Mouse (Mus musculus): ENCODE results near the gene Ifnk. TPM values are rescaled to one million over a fixed set of nuclear protein-coding genes. Genes with fewer than 3 reads are reported as not detected.

Gene Ifnk
- total RNA-seq, 1 experiment from 2014 or later: not detected

DNA sequence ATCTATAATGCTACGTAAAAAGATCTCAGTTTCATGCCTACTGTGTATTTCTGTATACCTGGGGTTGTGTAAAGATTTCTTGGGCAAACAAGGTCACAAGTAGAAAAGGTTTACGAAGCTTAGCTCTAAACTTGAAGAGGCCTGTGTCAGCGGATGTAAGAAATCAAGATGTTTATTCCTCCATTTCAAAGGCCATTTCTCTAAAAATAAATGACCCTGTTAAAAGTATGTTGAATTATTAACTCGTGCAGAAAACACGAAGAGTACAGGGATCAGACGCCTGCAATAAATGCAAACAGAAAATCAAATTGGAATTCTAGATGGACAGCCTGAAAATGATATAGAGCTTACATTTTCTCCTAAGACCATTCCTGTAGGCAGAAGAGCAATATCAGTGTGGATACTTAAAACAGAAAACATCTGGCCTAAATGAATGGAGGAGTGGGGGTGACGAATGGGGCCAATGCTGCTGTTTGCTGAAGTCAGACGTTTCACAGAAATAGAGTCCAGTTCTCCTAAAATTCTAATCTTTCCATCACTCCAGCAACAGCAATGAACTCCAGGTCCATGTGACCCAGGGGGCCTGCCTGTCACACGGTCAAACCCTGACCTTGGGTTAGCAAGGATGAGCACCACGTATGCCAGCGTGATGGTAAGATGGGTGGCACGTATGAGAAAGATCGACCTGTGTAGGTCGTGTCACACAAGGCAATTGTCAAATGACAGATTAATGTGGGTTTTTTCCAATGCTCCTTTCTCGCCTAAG, 16.8 kb upstream of the Ifnk start:
- ATAC-seq (ENCODE audit: extremely low read depth, insufficient number of reproducible peaks, low FRiP score, poor library complexity, severe bottlenecking): no peak

DNA sequence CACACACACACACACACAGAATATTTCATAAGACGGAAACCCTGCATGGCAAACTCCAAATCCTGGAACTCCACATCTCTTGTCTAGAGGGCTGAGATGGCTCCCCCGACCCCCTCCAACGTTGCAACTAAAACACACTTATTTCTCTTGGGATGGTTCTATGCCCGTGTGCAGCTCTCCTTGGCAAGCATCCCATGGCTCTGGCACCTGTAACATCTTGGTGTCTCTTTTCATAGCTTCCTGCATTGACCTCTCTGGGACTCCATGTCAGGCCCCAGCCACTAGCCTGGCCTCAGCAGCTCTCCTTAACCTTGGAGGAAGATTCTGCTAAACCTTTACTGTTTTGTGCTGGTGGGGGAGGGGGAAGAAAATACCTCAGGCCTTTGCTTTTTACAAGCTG, 16.1 kb upstream of the Ifnk start:
- no peak for ATAC-seq (ENCODE audit: extremely low read depth, insufficient number of reproducible peaks, low FRiP score, poor library complexity, severe bottlenecking)

DNA sequence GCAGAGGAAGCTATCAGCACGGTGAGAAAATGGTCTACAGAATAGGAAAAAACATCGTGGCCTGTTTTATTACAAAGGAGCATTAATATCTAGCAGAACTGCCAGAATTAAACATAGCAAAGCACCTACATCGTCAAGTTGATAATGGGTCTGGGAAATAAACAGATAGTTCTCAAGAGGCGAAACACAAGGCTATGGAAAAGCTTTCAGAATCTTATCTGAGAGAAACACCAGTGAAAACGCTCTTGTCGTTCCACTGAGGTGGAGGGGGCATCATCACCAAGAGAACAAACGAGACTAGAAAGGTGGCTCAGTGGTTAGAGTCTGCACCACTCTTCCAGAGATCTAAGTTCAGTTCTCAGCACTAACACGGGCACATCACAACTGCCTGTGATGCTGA, 14.9 kb upstream of the Ifnk start:
- no peak for ATAC-seq (ENCODE audit: extremely low read depth, insufficient number of reproducible peaks, low FRiP score, poor library complexity, severe bottlenecking)

DNA sequence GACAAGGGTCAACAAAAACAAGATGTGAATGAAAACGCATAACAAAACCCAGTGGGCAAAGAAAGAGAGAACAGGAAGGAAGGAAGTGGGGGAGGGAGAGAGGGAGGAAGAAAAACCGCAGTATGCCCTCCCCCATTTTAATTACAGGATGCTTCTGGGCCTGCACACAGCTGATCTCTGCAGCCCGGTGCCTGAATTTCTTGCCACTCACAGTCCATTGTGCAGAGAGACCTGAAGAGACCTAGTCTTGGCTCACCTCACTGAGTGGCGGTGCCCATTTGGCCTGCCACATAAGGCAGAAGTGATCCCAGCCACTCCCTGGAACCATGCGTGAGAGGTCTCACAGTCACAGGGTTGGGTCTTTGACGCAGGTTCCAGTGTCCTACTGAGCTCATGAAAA, 13.8 kb upstream of the Ifnk start:
- ATAC-seq (ENCODE audit: extremely low read depth, insufficient number of reproducible peaks, low FRiP score, poor library complexity, severe bottlenecking): peak; percentile 55; the same call in 1 of the 2 replicates

DNA sequence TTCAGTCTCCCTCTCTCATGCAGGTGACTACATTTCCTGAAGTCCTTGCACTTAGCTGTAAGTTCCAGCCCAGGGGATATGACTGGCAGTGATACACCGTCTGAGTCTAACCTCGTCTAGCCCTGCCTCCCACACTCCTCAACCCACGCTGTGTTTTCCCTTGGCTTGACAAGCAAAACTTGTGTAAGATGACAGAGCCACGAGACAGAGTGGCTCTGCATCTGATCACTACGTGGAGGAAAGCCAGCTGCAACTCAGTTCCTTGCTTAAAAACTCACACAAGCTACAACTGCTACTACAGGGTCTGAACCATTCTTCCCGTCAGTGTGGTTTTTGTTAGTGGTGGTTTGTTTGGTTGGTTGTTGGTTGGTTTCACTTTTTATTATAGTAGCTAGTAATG, 11.5 kb upstream of the Ifnk start:
- ATAC-seq (ENCODE audit: extremely low read depth, insufficient number of reproducible peaks, low FRiP score, poor library complexity, severe bottlenecking): peak; percentile 41; the same call in 1 of the 2 replicates

DNA sequence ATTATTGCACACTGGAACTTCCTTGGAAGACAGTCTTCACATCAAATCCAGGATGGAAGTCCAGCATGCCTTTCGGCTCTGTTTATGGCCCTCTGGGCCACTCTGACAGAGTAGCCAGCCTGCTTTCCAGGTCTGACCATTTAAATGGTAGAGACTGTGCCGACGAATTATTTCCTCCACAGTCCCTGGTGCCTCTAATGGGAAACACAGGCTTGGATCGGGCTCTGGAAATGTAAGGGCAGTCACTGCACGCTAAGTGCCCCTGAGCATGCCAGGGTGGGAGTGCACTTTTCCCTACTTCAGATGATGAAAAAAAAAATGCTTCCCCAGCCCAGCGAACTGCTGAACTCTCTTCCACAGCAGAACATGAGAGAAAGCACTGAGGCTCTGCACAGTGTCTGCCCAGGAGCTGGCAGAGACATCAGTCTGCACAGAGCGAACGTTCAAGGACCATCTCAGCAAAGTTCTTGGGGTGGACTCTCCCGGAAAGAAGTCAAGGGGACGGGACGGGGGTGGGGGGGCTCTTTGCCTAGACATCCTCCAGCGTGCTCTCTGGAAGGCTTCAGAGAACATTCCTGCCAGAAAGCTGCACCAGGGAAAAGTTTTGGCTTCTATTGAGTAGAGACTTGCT, 8.3 kb upstream of the Ifnk start:
- no peak for ATAC-seq (ENCODE audit: extremely low read depth, insufficient number of reproducible peaks, low FRiP score, poor library complexity, severe bottlenecking)

DNA sequence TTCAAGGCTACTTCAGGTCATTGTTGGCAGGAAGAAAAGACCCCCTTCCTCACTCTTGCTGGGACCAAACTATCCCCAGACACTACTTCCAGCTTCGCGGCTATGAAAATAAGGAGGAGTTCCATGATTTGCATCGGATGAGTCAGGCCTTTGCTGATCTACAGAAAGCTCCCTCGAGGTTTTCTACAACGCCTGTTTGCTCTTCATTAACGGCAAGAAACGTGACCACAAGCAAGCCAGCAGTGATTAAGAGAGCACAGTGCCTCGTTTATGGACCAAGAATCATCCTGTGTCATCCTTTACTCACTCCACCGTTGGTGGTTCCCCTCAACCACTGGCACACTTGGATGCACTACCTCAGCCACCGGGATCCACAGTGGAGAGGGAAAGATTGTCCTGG, 6.1 kb upstream of the Ifnk start:
- ATAC-seq (ENCODE audit: extremely low read depth, insufficient number of reproducible peaks, low FRiP score, poor library complexity, severe bottlenecking): no peak

DNA sequence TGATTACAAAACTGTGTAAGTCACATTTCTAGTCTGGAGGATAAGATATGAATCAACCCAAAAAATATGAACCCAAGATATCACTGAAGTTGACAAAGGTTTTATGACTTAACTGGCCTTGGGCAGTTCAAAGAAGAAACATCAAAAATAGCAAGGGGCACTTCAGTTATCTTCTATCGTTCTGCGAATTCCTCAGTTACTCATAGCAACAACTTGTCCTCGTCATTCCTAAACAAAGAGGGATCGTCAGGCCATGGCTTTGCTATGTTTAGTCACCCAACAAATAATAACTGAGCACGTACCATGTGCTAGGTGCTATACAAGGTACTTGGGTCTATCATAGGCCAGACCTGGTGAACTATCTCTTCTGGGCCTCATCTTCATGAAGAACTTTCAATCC, 5.3 kb upstream of the Ifnk start:
- no peak for ATAC-seq (ENCODE audit: extremely low read depth, insufficient number of reproducible peaks, low FRiP score, poor library complexity, severe bottlenecking)

DNA sequence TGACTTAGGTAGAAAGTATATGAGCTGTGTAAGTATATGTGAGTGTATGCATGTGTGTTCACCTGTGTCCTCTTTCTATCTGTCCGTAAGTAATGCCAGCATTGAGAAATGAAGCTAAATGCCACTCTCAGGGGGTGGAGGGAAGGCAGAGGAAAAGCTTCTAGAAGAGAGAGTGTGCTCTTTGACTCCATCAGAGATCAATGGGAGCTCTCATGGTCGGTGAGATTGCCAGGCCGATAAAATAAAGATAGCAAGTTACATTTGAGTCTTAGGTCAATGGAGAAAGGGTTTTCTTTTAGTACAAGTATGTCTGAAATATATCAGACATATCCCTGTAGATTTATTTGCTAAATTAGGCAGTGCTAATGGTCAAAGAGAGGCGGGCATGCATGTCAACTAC, 3.5 kb upstream of the Ifnk start:
- ATAC-seq (ENCODE audit: extremely low read depth, insufficient number of reproducible peaks, low FRiP score, poor library complexity, severe bottlenecking): no peak

DNA sequence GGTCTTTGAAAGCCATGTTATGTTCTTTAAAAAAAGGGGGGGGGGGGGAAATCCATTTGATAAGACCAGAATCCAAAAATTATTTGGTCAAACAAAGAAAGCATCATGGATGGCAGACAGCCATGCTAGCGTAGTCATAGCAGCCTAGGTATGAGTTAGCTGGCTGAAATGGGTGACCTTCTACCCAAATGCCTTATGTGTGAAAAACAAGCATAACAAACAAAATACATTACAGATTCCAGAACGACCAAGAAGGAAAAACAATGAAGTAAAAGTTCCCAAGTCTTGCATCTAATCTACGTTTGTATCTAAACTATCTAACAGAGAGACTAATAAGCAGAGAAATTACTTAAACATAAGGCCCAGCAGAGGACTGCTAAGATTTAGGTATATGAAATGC, 1.1 kb upstream of the Ifnk start:
- ATAC-seq (ENCODE audit: extremely low read depth, insufficient number of reproducible peaks, low FRiP score, poor library complexity, severe bottlenecking): no peak

DNA sequence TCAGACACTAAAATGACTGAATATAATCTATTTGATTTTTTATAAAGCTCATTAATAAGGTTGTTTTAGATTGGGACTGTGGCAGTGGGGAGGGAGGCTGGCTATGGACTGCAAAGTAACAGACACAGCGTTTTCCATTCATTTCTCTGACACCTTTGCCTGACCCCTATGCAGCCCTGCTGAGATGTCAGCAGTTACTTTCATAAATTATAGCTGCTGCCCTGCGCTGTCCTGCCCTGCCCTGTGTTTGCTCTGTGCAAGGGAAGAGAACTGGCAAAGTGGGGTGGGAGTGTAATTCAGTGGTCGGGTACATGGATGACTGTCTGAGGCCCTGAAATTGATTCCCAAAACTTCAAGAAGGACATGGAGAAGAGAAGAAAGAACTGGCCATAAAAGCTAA, 2.2 kb downstream of the Ifnk start:
- no peak for ATAC-seq (ENCODE audit: extremely low read depth, insufficient number of reproducible peaks, low FRiP score, poor library complexity, severe bottlenecking)

DNA sequence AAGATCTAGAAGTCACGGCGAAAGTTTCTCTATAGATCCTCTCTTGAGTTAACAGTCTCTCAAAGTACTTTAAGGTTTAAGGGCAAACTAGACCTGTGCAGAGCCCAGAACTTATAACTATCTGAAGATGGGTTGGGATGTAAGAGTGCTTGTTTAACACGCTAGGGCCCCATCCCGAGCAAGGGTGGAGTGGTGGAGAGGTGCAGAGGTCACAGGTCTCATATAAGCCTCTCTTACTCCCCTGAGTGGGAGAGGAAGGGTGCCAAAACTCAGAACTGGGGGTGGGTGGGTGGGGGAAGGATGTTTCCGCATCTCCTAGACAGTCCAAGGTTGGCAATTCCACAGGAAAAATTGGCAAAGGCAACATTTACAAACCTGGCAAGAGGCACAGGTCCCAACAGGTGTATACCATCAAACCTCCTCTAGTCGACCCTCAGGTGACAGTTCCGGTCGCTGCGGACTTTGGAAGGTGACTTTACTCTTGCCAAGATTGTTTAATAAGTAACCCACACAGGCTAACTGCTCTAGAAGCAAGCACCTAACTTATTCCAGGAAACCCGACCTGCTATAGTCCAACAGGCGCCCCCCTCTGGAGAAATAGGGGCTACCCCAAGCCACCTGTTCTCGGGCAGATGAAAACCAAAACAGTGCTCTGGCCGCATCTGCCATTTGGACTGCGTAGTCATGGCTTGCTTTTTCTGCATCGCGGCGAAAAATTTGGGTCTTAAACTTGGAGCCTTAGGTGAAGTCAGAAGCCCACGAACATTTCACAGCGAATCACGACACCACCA, 3.5 kb downstream of the Ifnk start:
- peak; percentile 37 for ATAC-seq (ENCODE audit: extremely low read depth, insufficient number of reproducible peaks, low FRiP score, poor library complexity, severe bottlenecking)

DNA sequence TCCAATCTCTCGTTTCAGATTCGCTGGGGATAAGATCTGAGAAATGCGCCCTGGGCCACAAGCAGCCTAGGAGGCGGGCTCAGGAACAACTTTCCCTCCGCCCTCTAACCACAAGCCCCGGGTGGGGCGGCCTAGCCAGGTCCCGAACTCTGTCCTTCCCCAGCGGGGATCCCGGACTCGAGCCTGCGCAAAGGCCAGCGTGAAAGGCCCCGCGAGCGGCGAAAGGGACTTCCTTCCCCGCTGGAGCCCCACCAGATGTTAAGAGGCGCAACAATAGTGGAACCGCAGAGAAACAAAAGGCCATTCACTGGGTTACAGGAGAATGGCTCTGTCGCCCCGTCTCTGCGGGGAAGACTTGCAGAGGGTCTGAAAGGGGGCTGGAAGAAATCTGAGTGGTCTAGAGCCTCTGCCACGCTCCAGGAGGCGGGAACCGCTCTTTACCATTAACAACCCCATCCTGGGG, 4.3 kb downstream of the Ifnk start:
- ATAC-seq (ENCODE audit: extremely low read depth, insufficient number of reproducible peaks, low FRiP score, poor library complexity, severe bottlenecking): peak; percentile 27; the same call in 1 of the 2 replicates

DNA sequence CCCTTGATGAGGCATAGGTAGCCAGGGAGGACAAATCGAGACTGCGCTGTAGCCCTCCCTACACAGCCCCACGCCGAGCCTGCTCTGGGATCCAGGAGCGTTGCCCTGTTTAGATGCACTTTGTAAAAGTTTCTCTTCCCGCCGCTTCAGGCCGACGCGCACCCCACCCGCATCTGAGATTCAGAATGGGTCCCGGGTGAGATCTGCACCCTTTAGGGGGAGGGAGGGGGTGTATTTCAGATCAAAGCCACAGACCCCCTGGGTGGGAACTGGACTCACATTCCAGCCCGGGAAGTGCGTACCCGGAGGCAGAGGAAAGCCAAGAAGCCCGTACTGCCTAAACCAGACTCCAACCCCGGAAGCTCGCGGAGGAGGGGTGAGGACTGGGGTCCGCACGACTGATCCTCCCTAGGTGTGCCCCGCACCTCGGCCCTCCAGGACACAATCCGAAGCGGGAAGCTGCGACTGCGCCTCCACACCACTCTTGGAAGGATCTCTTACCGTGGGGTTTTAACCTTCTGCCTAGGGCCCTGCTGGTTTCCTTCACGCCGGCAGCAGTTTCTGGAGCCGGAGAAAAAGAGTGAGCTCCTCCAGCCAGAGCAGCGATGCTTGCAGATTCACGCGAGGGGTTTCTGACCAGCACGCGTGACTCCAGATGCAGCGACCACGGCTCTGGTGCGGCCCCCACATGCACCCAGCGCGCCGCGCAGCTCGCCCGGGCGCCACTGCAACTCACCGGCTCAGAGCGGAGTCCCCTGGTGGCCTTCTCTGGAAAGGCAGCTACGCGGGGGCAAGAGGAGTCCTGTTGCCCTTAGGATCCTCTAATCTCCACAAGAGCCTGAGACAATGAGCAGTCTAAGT, 5.1 kb downstream of the Ifnk start, which contains the start of gene Mob3b:
TSS of gene Mob3b (minus strand) at position 734 of the 861 bp plus-strand sequence.
- ATAC-seq (ENCODE audit: extremely low read depth, insufficient number of reproducible peaks, low FRiP score, poor library complexity, severe bottlenecking): peak; percentile 82

DNA sequence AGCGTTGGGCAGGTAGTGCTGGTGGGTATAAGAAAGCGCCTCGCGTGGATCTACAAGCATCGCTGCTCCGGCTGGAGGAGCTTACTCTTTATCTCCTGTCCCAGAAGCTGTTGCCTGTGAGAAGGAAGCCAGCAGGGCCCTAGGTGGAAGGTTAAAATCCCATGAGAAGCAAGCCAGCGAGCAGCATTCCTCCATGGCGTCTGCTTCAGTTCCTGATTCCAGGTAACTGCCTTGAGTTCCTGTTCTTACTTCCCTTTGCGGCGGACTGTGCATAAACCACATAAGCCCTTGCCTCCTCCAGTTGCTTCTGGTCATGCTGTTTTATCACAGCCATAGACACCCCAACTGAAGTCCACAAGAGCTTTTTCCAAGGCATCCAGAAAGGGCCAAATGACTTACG, 6.0 kb downstream of the Ifnk start:
- 0 out of 2 replicates have a peak, but pooled peaks have one; percentile 10 for ATAC-seq (ENCODE audit: extremely low read depth, insufficient number of reproducible peaks, low FRiP score, poor library complexity, severe bottlenecking)

DNA sequence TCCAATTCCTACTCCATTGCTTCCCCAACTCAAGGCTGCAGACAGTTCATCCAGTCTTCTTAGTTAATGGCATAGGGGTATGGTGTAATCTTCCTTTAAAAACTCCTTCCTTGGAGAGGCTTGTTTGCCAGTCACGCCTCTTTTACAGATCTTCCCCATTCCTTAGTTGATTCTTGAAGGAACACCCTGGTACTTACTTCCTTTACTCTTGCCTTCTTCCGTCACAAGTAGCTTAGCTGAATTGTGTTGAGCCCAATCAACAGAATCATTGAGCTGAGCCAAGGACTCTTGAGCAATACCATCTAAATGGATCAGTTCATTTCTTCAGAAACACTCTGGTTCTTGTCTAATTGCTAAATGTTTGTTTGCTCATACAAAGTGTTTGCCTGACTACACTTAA, 13.4 kb downstream of the Ifnk start:
- ATAC-seq (ENCODE audit: extremely low read depth, insufficient number of reproducible peaks, low FRiP score, poor library complexity, severe bottlenecking): no peak

DNA sequence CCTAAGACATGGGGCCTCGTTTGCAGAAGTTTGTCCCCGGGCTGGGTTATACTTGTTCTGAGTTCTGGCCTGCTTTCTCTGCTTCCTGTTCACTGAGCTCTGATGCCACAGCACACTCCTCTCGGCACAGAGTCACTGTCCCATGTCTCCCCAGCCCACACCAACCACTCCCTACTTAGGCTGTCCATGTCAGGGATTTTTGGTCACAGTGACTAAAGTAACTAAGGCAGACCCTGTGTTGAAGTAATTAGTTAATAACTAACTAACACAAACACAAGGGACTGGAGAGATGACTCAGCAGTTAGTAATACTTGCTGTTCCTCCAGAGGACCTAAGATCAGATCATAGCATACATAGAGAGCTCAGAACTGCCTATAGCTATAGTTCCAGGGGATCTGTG, 14.1 kb downstream of the Ifnk start:
- ATAC-seq (ENCODE audit: extremely low read depth, insufficient number of reproducible peaks, low FRiP score, poor library complexity, severe bottlenecking): no peak

DNA sequence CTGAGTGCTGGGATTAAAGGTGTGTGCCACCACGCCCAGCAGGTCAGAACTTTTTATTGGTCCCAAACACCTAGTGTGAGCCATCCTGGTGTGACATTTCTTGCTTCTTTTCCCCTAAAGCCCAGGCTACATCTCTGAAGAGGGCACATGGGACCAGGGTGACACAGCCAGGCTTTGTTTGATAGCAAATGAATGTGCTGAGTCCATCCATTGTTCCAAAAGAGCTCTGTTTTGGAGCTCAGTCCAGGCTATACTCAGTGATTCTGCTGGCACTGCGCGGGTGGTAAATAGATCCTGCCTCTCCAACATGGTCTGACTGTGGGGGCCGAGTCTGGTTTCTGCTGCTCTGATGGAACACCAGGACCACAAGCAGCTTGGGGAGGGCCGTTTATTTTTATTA, 16.0 kb downstream of the Ifnk start:
- ATAC-seq (ENCODE audit: extremely low read depth, insufficient number of reproducible peaks, low FRiP score, poor library complexity, severe bottlenecking): no peak

DNA sequence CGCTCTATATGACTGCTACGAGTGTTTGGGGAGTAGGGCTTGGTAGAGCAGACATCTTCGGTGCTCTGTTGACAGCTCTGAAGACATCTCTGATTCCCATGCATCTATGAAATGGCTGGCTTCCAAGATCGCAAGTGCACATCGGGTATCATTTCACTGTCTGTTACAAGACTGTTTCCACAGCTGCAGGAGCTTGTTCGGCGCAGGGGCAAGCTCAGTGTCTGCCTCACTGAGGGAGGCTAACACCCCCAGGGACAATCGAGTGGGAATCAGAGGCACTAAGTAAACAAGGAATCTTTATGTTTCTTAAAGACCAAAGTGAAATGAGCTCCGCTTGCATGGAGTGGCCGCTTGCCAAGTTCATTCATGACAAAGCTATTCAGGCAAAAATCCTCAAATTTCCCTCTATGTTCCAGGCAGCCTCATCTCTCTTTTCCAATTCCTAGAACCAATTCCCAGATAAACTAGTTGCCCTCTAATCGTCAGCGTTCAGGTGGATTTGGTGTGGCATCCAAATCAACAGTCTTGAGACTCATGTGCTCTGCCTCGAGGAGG, 17.8 kb downstream of the Ifnk start:
- no peak for ATAC-seq (ENCODE audit: extremely low read depth, insufficient number of reproducible peaks, low FRiP score, poor library complexity, severe bottlenecking)

Data from neutrophil, adult 5-6 weeks (primary cell).